Mouse (Mus musculus): ENCODE measurements around the gene Prkcz. TPM values are rescaled to one million over a fixed set of nuclear protein-coding genes. Genes with fewer than 3 reads are reported as not detected.

The Prkcz gene
- 10 to 100 TPM in 1 of 2 experiments, 1 to 10 TPM in 1; 9.0 to 12.2 TPM for polyA plus RNA-seq (2017; shearing (Covaris generic))

DNA sequence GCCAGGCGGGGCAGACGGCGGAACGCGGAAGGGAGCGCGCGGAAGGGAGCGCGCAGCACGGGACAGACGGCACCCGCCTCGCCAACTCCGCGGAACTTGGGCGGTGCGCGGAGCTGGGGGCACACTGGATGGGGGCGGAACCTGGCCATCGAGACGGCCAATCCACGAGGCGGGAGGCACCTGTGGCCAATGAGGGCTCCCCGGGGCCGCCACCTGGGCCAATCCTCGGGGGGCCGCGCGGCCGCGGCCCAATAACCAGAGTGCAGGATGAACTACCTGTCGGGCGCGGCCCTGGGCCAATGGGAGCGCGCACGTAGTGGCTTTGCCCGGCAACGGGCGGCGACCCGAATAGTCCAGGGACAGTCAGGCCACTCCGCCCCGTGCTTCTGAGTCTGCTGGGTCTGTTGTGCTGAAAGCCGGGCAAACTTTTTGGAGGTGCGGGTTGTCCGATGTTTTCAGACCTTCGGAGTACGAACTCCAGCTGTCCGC is at the start of gene Prkcz:
TSS of gene Prkcz (minus strand) at position 59 of the 489 bp plus-strand sequence.
- peak; percentile 97 for ATAC-seq

DNA sequence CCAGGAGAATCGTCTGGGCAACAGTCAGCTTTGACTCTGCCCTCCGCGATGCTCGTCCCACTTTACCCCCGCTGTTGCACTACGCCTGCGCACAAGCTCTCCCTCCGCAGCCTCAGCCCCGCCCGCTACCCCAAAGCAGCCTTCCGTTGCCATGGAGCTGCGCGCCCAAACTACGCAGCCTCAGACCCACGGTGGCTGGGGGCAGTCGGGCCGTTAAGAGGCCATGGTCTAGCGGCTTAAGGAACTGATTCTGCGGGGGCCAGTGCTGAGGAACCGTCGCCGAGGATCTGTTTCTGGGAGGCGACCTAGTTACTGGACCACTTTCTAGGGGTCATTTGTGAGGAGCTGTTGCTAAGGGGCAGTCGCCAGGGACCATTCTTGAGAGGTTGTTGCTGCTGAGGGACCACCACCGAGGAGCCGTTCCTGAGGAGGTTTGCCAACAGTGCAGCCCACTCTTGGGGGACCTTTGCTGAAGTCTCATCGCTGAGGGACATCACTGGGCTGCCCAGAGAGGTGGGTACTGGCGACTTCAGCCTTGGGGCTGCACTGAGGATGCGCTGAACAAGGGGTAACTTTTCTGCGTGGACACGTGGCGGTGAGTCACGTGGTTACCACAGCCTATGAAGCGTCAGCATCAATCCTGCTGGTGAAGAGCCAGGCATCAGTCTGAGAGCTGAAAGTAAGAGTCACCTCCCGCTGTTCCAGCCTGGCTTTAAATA is 48.1 kb upstream of the Prkcz start, which contains the start of gene Cfap74:
TSS of gene Cfap74 (plus strand) at position 133 of the 719 bp plus-strand sequence.
- peak; percentile 69 for ATAC-seq

DNA sequence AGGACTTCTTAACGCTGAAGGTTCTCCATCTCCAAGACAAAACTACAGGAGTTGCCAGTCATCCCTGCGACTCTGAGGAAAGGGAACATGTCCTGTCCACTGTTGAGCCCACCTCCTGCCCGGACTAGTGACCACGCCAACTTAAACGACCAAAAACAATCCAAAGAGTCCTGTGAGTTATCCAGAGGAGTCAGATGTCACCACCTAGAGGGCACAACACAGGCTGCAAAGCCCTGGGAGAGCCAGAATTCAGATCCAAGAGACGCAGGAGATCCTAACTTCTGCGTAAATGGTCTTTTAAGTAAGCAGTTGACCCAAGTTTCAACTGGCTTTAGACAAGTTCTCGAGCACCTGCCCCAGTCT is 47.5 kb upstream of the Prkcz start:
- no peak for ATAC-seq

DNA sequence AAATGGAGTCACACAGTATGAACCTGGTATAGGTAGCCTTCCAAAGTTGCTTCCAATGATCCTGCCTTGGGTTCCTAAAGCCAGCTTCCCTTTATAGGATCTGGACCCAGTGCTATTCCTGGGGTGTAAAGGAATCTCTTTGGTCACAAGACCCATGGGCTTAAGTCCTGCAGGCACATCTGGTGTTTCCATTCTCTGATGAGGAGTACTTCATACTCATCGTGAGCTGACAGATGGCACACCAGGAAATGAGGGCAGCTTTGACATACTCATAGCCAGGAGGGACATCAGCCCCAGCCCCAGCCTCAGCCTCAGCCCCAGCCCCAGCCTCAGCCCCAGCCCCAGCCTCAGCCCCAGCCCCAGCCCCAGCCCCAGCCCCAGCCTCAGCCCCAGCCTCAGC is 41.3 kb upstream of the Prkcz start:
- no peak for ATAC-seq

DNA sequence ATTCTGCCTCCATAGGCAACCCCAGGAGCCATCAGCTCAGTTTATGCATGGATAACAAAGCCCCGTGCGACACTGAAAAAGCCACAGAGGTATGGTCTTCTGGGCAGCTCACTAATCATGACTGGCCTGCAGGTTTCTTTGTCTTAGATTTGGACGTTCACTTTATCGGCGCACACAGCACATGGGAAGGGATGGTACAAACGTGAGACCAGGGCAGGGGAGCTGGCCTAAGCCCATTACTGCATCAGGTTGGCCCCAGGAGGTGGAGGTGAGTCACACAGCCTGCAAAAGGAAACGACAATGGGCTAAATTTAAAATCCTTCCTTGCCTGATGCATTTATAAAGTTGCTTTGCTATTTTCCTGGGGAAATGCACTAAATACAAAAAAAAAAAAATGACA is 40.0 kb upstream of the Prkcz start:
- no peak for ATAC-seq

DNA sequence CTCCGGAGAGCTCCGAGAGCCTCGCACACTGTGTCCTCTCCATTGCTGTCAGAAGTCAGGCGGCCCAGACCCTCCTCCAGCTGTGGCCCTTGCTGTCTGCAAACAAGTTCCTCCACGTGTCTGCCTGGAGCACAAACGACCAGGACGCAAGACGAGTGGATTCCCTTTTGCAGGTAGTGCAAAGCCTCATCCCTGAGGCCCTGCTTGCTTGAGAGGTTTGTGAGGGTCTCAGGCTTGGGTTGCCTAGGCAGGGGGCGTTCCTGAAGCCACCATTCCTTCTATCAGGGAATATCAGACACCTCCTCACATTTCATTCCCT is 37.0 kb upstream of the Prkcz start:
- no peak for ATAC-seq

DNA sequence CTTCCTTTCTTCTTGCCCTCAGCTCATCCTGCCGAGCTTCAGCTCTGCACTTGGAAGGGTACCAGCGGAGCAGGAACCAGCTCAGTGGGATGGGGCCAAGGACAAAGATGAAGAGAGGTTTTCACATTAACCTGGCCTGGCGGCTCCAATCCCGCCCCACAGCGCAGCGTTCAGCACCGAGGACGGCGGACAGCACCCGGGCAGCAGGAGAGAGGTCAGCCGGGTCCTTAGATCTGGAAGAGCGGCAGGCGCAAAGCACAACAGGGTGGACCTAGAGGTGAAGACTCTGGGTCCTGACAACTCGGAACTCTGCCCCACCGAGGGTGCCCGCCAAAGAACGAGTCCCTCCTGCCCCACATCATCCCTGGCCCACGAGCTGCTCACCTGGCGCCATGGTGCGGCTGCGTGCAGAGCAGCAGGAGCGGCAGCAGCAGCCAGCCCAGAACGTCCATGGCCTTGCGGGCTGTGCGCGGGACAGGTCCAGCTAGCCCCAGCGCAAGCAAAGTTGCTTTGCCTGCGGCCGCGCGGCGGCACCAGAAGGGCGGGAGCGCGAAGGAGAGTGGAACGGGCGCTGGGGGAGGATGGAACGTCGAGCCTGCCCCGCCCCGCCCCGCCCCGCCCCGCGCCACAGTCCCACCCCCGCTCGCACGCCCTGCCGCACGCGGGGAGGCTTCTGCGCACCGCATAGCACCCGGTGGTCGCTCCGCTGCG is 36.5 kb upstream of the Prkcz start, which contains the start of gene Gabrd:
TSS of gene Gabrd (minus strand) at position 602 of the 711 bp plus-strand sequence.
- peak; percentile 17 for ATAC-seq

DNA sequence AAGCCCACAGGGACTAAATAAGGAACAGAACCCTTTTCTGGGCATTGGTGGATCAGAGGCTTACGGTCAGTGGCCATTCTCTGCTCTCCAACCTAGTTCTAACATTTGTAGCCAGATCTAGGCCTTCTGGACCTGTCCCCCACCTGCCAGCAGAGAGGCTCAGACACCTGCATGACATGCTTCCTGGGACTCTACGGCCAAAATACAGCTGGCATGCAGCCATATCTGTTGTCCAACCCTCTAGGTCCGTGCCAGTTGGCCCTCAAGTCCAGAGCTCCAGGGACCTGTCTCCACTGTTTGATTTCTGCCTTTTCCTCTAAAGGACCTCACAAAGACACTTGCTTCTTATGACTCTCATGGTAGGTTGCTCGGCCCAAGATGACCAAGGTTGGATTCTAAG is 35.6 kb upstream of the Prkcz start:
- ATAC-seq, result no peak

DNA sequence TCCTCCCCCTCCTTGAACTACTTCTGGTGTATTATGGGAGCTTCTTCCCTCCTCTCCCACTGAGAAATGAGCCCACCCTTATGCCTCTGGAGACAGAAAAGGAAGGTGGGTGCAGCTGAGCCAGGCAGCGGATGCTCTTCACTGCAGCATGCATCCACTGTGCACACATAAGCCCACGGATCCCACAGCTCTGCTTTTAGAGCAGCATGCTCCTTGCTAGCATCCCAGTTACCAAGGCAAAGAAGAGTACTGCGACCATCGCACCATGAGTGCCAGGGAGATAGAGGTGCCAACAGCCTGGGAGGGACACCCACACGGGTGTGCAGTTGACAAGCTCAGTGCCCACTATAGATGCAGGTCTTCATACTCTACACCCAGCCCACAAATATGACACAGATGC is 34.3 kb upstream of the Prkcz start:
- ATAC-seq, result no peak

DNA sequence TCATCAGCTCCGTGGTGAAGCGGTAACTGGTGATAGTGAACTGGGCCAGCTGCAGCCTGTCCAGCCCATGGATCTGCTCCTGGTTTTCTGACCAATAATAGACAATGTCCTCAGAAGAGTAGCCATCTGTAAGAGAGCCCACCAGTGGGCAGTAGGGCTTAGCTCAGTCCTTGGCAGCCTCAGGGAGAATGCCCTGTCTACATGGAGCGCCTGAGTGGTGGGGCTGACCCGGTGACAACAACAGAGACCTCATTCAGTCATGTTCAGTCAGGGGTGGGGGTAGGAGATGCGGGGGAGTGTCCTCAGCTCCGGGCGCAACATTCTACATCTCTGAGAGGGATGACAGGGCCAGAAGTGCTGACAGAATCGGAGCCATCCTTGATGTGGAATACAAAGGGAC is 26.0 kb upstream of the Prkcz start:
- ATAC-seq, result no peak

DNA sequence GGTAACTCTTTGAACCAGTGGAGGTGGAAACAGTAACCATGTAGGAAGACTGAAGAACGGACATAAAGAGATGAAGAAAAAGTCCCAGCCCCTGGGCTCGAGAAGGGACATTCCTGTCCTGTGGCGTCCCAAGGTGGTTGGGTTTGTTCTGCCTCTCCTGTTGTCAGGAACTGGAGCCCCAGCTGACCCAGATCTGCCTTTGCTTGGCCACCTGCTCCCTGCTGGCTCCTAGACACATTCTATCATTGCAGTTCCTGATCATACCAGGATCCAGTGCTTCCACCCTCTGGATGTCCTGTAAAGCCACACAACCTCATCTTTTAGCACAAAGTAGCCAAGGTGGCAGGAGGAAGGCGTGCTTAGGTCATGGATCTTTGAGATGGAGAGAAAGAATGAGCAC is 22.2 kb upstream of the Prkcz start:
- no peak for ATAC-seq

DNA sequence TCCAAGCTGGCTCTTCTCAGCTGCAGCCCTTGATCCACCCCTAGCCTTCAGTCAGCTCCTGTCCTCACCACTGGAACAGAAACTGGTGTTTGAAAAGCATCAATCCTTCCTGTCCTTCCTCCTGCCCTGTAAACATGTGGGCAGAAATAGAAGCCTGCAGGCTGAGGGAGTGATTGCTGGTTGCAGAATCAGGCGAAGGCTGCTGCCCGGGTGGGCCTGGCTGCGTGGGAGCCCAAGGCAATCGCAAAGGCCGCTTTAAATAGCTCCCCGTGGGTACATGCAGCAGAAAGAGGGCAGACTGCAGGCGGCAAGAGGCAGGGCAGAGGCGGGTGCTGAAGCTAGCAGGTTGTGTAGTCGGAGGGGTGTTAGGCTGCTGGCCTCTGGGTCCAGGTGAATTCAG is 21.6 kb upstream of the Prkcz start:
- ATAC-seq, result no peak

DNA sequence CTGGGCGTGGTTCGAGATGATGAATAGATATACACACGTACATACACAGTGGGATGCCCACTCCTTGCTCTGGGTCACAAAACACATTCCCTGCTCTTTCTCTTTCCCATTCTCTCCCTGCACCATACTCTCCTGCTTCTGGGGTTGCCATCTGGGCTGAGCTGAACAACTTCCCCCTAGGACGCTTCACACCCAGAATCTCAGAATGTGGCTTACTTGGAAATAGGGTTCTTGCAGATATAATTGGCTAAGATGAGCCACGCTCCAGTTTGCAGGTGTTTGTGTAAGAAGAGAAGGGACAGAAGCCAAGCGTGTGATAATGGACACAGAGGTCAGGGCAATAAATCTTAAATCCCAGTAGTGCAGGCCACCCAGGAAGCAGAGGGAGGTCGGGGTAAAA is 20.8 kb upstream of the Prkcz start:
- no peak for ATAC-seq

DNA sequence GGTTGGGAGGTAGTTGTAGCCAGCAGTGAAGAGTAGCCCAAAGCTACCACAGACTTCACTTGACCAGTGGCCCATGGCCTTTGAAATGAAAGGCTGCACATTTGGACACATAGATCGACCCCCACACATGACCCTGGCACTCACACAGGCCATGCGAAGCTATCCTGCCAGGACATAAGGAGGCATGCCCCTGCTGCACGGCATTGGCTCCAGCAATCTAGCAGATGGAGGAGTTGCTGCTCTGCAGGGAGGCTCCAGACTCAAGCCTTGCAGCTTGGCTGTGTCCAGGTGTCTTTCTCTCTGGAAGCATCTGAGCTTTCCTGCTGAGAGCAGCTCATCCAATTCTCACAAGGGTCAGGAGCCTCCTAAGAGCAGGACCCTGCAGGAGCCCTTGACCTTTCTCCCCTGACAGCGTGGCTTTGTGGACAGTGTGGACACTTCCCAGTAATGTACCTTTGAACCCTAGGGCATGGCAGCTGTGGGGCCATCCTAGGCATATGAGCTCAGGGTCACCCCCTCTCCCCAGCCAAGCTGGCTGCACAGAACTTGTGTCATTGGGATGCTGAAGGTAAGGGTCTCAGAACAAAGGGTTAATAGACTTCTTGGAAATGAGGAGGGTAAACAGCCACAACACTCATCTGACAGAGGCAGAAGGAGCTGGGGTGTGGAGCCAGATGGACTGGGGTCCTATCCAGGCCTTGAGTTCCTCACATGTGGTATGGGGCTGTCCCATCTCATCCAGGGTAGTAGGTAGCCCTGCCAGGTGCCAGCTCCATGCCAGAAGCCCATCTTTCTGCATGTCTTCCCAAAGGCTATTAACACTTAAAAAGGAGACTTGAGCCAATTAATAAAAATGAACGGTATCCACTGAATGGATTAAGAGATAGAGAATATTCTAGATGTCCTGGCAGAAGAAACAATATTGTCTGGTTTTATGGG is 10.9 kb upstream of the Prkcz start:
- no peak for ATAC-seq

DNA sequence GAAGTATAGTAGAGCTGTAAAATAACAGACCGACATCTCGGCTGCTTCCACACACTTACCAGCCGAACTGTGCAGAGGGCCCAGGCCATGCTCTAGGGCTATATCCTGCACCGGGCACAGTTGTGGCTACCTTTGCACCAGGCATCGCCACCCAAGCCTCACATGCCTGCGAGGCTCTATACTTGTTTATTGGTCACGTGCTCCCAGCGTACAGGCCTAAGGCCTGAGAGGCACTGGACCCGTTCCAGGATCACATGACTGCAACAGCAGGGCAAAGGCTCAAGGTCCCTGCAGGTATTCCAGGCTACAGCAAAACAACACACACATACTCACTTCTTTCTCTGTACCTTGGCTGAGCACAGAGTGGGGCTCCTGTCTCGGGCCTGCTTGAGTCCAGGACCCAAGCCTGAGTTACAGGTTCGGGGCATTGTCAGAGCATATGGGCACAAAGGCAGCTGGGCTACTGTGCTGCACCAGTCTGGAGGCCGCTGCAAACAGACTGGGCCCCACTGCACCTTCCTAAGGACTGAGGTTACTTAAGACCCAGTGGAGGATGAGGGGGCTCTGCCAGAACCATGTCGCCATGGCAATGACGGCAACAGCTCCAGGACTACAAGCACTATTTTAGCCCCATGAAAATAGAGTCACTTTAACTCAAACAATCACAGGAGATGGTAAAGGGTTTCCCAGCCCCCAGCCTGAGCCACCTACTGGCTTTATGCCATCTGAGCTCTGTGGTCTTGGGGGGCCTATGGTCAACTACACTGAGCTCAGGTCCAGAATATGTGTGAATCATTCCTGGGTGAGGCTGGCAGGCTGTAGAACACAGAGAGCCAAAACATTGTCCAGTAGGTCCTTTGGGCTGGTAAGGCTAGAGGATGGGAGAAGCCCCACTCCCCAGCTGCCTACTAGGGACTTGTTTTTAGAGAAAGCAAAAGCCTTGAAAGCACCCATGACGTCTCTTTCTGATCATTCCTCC is 9.9 kb upstream of the Prkcz start:
- no peak for ATAC-seq

DNA sequence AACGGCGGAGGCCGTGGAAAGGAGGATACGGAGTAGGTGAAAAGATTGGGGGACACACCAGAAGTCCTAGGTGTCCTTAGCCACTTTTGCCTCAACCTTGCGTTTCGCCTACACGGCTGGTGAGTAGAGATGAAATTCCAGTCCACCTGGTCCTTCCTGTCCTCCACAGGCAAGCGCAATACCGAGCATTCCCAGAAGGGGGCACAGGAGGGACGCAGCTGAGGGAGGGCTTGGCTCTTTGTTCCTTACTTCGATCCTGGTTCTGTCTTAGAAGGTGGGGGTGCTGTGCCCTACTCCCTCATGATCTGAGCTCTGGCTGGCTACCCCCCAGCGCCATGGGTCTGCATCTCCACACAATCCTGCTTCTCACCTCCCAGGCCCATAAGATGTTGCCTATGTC is 7.5 kb upstream of the Prkcz start:
- no peak for ATAC-seq

DNA sequence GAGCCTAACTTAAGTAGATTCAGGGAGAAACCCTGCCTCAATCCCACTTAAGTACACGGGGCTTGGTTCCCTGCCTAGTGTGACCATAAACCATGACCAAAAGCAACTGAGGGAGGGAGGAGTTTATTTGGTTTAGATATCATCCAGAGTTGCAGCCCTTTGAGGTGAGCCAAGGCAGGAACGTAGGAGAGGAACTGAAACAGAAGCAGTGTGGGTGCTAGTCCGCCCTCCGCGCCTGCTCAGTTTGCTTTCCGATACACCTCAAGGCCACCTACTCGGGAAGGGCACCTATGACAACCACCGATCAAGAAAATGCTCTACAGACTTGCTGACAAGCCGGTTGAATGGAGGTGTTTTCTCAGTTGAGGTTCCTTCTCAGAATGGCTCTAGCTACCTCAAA is 6.6 kb upstream of the Prkcz start:
- ATAC-seq, result no peak

DNA sequence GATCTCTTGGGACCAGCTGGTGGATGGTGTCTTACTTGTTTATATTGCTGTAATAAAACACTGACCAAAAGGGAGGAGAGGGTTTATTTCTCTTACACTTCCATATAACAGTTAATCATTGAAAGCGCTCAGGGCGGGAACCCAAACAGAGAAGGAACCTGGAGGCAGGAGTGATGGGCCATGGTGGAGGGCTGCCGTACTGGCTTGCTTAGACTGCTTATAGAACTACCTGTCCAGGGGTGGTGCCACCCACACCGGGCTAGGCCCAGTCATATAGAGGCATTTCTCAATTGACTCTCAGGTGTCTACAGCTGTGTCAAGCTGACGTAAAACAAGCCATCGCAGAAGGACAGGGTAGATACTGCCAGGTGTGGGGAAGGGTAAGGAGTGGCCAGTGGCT is 5.6 kb upstream of the Prkcz start:
- ATAC-seq, result no peak

DNA sequence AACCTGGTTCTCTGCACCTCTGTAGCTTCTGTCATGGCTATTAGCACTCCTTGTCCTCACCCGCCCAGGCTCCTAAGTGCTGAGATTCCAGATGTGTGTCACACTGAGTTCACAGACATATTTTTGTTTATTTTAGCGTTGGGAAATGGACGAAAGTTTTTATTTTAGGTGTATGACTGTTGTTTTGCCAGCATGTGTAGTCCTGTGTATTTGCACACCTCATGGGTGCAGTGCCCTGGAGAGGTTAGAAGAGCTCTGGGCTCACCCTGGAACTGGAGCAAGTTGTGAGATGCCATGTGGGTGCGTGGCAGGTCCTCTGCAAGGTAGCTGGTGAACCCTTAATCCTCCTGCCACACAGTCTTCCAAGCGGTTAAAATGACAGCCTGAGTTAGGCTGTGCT is 1.3 kb upstream of the Prkcz start:
- no peak for ATAC-seq

DNA sequence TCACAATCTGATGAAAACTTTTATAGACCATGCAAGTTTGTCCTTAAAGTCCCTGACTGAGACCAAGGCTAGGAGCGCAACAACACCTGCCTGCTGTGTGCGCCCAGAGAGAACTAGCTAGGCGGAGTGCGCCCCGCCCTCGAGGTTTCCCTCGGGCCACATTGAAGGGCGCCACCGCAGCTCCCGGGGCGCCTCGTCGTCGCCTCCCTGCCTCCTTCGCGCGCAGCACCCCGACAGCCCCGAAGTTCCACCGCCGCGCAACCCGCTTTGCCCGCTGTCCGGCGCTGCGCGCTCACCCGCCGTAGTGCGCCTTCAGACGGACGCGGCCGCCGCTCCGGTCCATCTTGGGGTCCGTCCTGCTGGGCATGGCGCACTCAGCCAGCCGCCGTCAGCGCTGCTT is 305 bp downstream of the Prkcz start:
- peak; percentile 28 for ATAC-seq

DNA sequence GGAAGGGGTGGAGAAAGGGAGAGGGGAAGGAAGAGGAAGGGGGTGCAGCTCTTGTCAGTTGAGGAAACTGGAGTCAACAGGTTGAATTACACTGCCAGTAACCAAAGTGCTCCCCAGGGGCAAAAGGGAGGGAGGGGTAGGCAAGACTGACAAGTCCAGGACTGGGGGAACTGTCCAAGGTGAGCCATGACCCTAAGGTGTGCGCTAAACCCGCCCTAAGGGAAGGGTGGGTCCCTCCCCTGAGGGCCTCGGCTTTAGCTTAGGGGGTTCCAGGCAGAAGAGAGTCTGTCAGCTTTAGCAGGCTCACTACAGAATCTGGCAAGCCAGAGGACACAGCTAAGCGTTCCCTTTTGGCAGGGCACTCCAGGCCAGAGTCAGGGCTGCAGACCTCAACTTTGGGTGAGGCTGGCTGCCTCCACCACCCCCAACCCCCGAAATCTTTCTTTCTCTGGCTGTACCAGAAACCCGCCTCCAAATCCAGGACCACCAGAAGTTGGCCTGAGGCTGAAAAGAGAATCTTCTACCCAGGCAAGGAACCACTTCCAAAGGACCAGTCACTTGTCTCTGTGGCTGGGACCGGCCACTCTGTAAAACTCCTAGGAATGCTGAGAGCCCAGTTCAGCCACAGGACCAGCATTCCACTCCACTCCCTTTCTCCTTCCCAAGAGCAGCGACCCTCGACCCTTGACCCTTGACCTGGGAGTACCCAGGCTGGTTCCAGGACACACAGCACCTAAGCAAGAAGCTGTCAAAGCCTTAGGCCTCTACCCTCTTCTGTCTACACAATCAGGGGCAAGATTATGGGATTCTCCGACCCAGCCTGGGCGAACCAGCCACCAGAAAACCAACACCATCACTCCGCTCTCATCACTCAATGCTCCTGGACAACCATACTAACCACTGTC is 1.3 kb downstream of the Prkcz start:
- ATAC-seq, result no peak
